Mouse (Mus musculus) myocyte (in vitro differentiated cells): ENCODE results near the gene Cdc42ep1. TPM values are rescaled to one million over a fixed set of nuclear protein-coding genes. Genes with fewer than 3 reads are reported as not detected.

Experiments
- H3K27me3 ChIP-seq: one replicate; pipeline ENCODE4 v1.6.1; 2011; ENCODE audit not compliant: control insufficient read depth, insufficient read depth, insufficient read length
- H3K36me3 ChIP-seq: one replicate; pipeline ENCODE4 v1.6.1; 2011; ENCODE audit not compliant: control insufficient read depth, insufficient read depth
- H3K4me2 ChIP-seq: one replicate; pipeline ENCODE4 v1.6.1; 2011; ENCODE audit warnings: low read depth, control low read depth
- H3K4me3 ChIP-seq: one replicate; pipeline ENCODE4 v1.5.1; 2011; ENCODE audit warnings: mild to moderate bottlenecking, control low read depth, moderate library complexity
- H3K79me2 ChIP-seq: one replicate; pipeline ENCODE4 v1.6.1; 2011; ENCODE audit not compliant: control insufficient read depth, insufficient read depth
- H3ac ChIP-seq: one replicate; pipeline ENCODE4 v1.6.1; 2011; ENCODE audit not compliant: control insufficient read depth, insufficient read length
- CEBPB ChIP-seq: IDR thresholded peaks from 2 replicates; pipeline ENCODE4 v1.6.1; 2011; ENCODE audit warnings: mild to moderate bottlenecking, moderate library complexity; ENCODE audit not compliant: poor library complexity, insufficient read depth, severe bottlenecking
- E2F4 ChIP-seq: IDR thresholded peaks from one replicate; pipeline ENCODE4 v1.6.1; 2011; ENCODE audit warnings: mild to moderate bottlenecking, control low read depth, moderate library complexity; ENCODE audit not compliant: insufficient read depth
- MAX ChIP-seq: IDR thresholded peaks from one replicate; pipeline ENCODE4 v1.6.1; 2011; ENCODE audit warnings: low read depth, mild to moderate bottlenecking, control low read depth
- MYOD1 ChIP-seq, 3 experiments: IDR thresholded peaks; one replicate each; pipeline ENCODE4 v1.6.1; 2011; ENCODE audit warnings: control low read depth in 2 of 3, low read depth in 2 of 3, mild to moderate bottlenecking in 2 of 3, moderate library complexity in 1 of 3; ENCODE audit not compliant: insufficient read length in 2 of 3, control insufficient read depth in 1 of 3
- MYOG ChIP-seq, 3 experiments: IDR thresholded peaks; one replicate each; pipeline ENCODE4 v1.6.1; 2011; ENCODE audit warnings: control low read depth in 2 of 3, low read depth in 2 of 3, mild to moderate bottlenecking in 2 of 3; ENCODE audit not compliant: insufficient read length in 2 of 3, control insufficient read depth in 1 of 3, insufficient read depth in 1 of 3
- POLR2A ChIP-seq: IDR thresholded peaks from one replicate; pipeline ENCODE4 v1.6.1; 2011; ENCODE audit warnings: low read depth, mild to moderate bottlenecking, control low read depth, moderate library complexity; ENCODE audit not compliant: insufficient read length
- POLR2AphosphoS2 ChIP-seq: IDR thresholded peaks from one replicate; pipeline ENCODE4 v1.6.1; 2011; ENCODE audit warnings: low read depth, control low read depth; ENCODE audit not compliant: insufficient read length
- REST ChIP-seq: IDR thresholded peaks from one replicate; pipeline ENCODE4 v1.6.1; 2011; ENCODE audit warnings: mild to moderate bottlenecking, control low read depth, moderate library complexity; ENCODE audit not compliant: insufficient read depth, insufficient read length
- SRF ChIP-seq: IDR thresholded peaks from one replicate; pipeline ENCODE4 v1.6.1; 2011; ENCODE audit warnings: low read depth; ENCODE audit not compliant: control insufficient read depth, insufficient read length
- TCF12 ChIP-seq: IDR thresholded peaks from one replicate; pipeline ENCODE4 v1.6.1; 2011; ENCODE audit warnings: mild to moderate bottlenecking, control low read depth; ENCODE audit not compliant: poor library complexity, insufficient read depth, severe bottlenecking
- TCF3 ChIP-seq: IDR thresholded peaks from one replicate; pipeline ENCODE4 v1.6.1; 2011; ENCODE audit warnings: low read depth, control low read depth; ENCODE audit not compliant: insufficient read length
- USF1 ChIP-seq: IDR thresholded peaks from one replicate; pipeline ENCODE4 v1.6.1; 2011; ENCODE audit warnings: low read depth, mild to moderate bottlenecking, control low read depth, moderate library complexity
- polyA plus RNA-seq: library from polyadenylated mRNA; unstranded; fragments of >200 nt; fragmentation: generic; extraction: Trizol; gene quantifications from one replicate; pipeline ENCODE4 v1.2.1, GENCODE M21; 2012; ENCODE audit warnings: missing spikeins

Cdc42ep1 gene
- polyA plus RNA-seq, 1 experiment, result 76.0 TPM

- Histone ChIP-seq H3K4me3 (no peak overlapping the region), H3K36me3 (no peaks in the 10 kb centered on the region), H3ac (no peak overlapping the region), H3K79me2 (no peaks in the 10 kb centered on the region), H3K4me2 (no peak overlapping the region), H3K27me3 (no peaks in the 10 kb centered on the region)
- TF ChIP-seq POLR2A (no peak), REST (no peak), TCF3 (no peak), MYOD1 (IDR thresholded peaks at IDR 0.05; ENCODE audit: control insufficient read depth in 1 of 3, insufficient read length in 2 of 3, low read depth in 2 of 3) (no peak), MAX (no peak), E2F4 (no peak), MYOG (IDR thresholded peaks at IDR 0.05; ENCODE audit: control insufficient read depth in 1 of 3, insufficient read depth in 1 of 3, insufficient read length in 2 of 3, low read depth in 2 of 3) (no peak), POLR2AphosphoS2 (no peak), TCF12 (no peak), SRF (no peak), CEBPB (no peak), USF1 (no peak)
Measured at GRCm38 (mm10) chr15:78829636-78830035, 12.8 kb upstream of the Cdc42ep1 start.

GRCm38 (mm10) chr15:78830742-78831719 is 11.4 kb upstream of the Cdc42ep1 start:
- no peak overlapping the region for H3ac ChIP-seq
- H3K79me2 ChIP-seq, result no peaks in the 10 kb centered on the region
- no peaks in the 10 kb centered on the region for H3K27me3 ChIP-seq
- H3K4me2 ChIP-seq, result no peak overlapping the region
- TF ChIP-seq MYOD1 (IDR thresholded peaks at IDR 0.05; ENCODE audit: control insufficient read depth in 1 of 3, insufficient read length in 2 of 3, low read depth in 2 of 3), result peak in 1 of 3 experiments; percentile 18
- no peak for TF ChIP-seq REST
- H3K4me3 ChIP-seq, result no peak overlapping the region
- no peaks in the 10 kb centered on the region for H3K36me3 ChIP-seq

GRCm38 (mm10) chr15:78831720-78832657 is 10.4 kb upstream of the Cdc42ep1 start:
- Histone ChIP-seq H3K4me2 (peak overlapping the region; percentile 49), H3ac (no peak overlapping the region), H3K27me3 (no peaks in the 10 kb centered on the region), H3K79me2 (no peaks in the 10 kb centered on the region), H3K4me3 (no peak overlapping the region), H3K36me3 (no peaks in the 10 kb centered on the region)
- TF ChIP-seq REST (no peak), POLR2AphosphoS2 (no peak), MYOD1 (IDR thresholded peaks at IDR 0.05; ENCODE audit: control insufficient read depth in 1 of 3, insufficient read length in 2 of 3, low read depth in 2 of 3) (no peak), TCF3 (no peak), POLR2A (no peak), MYOG (IDR thresholded peaks at IDR 0.05; ENCODE audit: control insufficient read depth in 1 of 3, insufficient read depth in 1 of 3, insufficient read length in 2 of 3, low read depth in 2 of 3) (no peak), CEBPB (no peak), E2F4 (no peak), TCF12 (no peak), MAX (no peak), SRF (no peak), USF1 (no peak)

- H3K36me3 ChIP-seq, result no peaks in the 10 kb centered on the region
- no peaks in the 10 kb centered on the region for H3K27me3 ChIP-seq
- TF ChIP-seq E2F4 (no peak), POLR2AphosphoS2 (no peak), TCF3 (peak; percentile 97), POLR2A (peak; percentile 35), MYOD1 (IDR thresholded peaks at IDR 0.05; ENCODE audit: control insufficient read depth in 1 of 3, insufficient read length in 2 of 3, low read depth in 2 of 3) (peak in 2 of 3 experiments; percentile 93 to 96), REST (no peak), TCF12 (peak; percentile 92), MYOG (IDR thresholded peaks at IDR 0.05; ENCODE audit: control insufficient read depth in 1 of 3, insufficient read depth in 1 of 3, insufficient read length in 2 of 3, low read depth in 2 of 3) (peak; percentile 96 to 99 (median 98))
- H3K79me2 ChIP-seq, result no peaks in the 10 kb centered on the region
- no peak overlapping the region for H3ac ChIP-seq
- H3K4me3 ChIP-seq, result no peak overlapping the region
- peak overlapping the region; percentile 65 for H3K4me2 ChIP-seq
Measured at GRCm38 (mm10) chr15:78832701-78833123, 9.7 kb upstream of the Cdc42ep1 start.
